In the genomic region with DNA sequence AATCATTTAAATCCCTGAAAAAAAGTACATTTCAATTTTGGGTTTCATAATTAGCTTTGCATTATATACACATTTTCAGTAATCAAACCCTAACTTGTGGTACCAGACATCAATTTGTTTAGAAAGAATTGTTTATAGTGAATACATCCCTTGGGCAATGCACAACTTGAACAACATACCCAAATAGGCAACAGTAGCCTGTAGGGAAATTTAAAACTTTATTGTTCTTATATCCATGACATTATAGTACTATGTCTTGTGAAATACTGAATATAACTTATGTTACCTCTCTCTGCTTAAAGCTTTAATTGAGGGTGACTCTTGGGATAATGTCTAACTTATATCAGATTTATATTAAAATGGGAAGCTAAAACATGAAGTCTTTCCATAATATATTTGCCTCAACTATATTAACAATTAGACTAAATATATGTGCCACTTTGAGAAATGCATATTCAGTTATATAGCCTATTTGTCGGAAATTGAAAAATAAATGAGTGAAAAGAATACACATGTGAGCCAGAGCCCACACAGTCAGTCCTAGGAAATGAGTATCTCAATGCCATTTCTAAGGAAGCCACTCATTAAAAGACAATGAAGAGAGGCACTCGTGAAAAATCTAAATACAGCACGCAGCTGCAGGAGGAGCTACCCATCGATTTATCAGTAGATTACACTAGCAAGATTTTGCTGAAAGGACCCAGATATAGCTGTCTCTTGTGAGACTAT, we compare ENCODE assay signal across 18 mouse cellular contexts.
"Had no signal": no experiment of that assay in that cellular context is flagged by ENCODE, and none has a peak within 500 bp of the region (broad histone marks: within the 10 kb centered on the region; RNA-seq: fewer than 3 reads in every experiment).

No protein-coding gene starts in this region.

- H3K4me3 ChIP-seq: liver, embryonic 15.5 days; lung, embryonic 15.5 days; megakaryocyte, embryonic 14.5 days; midbrain, embryonic 13.5 days; midbrain, embryonic 15.5 days; stomach, embryonic 15.5 days had no signal

- DNase-seq: liver, postnatal 0 days; lung, adult 2 months; lung, postnatal 14 days; lung, postnatal 36 days; right cerebral cortex, postnatal 14 days; thymus, adult 2 months; thymus, postnatal 25 days; thymus, postnatal 4 days had no signal

- H3K36me3 ChIP-seq: liver, embryonic 15.5 days; lung, embryonic 15.5 days; midbrain, embryonic 13.5 days; midbrain, embryonic 15.5 days; stomach, embryonic 15.5 days had no signal

- H3K9me3 ChIP-seq: liver, embryonic 15.5 days; lung, embryonic 15.5 days; megakaryocyte, embryonic 14.5 days; midbrain, embryonic 13.5 days; midbrain, embryonic 15.5 days; stomach, embryonic 15.5 days had no signal

- ATAC-seq: liver, postnatal 0 days; lung, postnatal 0 days; midbrain, embryonic 13.5 days; midbrain, embryonic 15.5 days had no signal

- H3K4me1 ChIP-seq: liver, embryonic 15.5 days; lung, embryonic 15.5 days; megakaryocyte, embryonic 14.5 days; midbrain, embryonic 15.5 days; stomach, embryonic 15.5 days had no signal

- H3K27ac ChIP-seq: liver, embryonic 15.5 days; lung, embryonic 15.5 days; macrophage; midbrain, embryonic 13.5 days; midbrain, embryonic 15.5 days; stomach, embryonic 15.5 days; stomach, postnatal 0 days had no signal

- H3K27me3 ChIP-seq: liver, embryonic 15.5 days; lung, embryonic 15.5 days; megakaryocyte, embryonic 14.5 days; midbrain, embryonic 13.5 days; midbrain, embryonic 15.5 days; stomach, embryonic 15.5 days had no signal

- H3K4me2 ChIP-seq: liver, embryonic 15.5 days; lung, embryonic 15.5 days; midbrain, embryonic 11.5 days; midbrain, embryonic 13.5 days; midbrain, embryonic 15.5 days; stomach, embryonic 15.5 days had no signal

- H3K9ac ChIP-seq: liver, embryonic 15.5 days; liver, postnatal 0 days; lung, embryonic 15.5 days; midbrain, embryonic 13.5 days; midbrain, embryonic 15.5 days; stomach, embryonic 15.5 days had no signal
